In the genomic region with DNA sequence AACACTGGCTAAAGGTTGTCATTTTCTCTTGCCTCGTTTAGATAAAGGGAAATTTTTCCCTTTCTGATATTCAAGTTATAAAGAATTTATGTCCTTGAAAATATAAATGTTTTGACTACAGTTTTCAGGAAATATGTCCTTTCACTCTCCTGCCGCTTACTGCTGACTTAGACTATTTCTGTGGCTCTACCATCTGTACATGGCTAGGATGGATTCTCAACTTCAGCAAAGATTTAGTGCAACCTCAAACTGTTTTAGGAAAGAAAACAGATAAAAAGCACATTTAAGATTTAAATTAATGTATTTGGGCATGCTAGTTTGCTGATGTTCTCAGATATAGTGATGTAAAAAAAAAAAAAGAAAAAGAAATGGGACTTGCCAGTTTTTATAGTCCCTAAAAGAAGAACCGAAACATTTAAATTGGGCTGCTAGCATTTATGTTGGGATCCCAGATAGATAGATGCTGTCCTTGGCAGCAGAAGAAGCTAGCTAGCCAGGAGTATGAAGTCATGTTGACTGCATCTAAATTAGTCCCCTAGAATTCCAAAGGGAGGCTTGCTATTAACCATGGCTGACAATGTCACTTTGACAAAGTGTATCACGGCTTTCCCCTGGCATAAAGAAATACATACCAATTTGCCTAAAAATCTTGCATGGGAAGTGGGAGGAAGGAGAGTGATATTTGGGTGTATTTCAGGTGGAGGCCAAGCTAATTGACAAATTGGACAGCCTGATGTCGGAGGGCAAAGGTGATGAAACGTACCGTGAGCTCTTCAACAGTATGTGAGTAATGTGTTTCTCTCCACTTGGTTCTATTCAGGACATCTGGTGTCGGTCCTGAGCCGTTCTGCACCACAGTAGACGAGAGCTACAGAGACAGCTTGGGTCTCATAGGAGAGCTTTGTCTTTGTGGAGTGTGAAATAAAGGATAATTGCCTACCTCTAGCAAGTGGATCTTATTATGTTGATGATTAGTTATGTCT, we compare ENCODE assay signal across 13 mouse cellular contexts.
DNase-seq lines count a peak whose midpoint lies in the region; ATAC-seq and TF ChIP-seq lines count a peak whose summit lies in the region.
"Had no signal": no experiment of that assay in that cellular context is flagged by ENCODE, and none has a peak within 500 bp of the region (broad histone marks: within the 10 kb centered on the region; RNA-seq: fewer than 3 reads in every experiment).

No protein-coding gene starts in this region.

- H3K27me3 ChIP-seq in kidney, postnatal 0 days (ENCODE audit: insufficient read depth, low read length), result no peaks in the 10 kb centered on the region
- H3K27me3 ChIP-seq in forebrain, embryonic 16.5 days (replicated peaks; ENCODE audit: control insufficient read depth, insufficient read depth, low read length), result no peaks in the 10 kb centered on the region
- no peaks in the 10 kb centered on the region for H3K27me3 ChIP-seq in neural tube, embryonic 13.5 days
- H3K27me3 ChIP-seq in kidney, embryonic 14.5 days (ENCODE audit: control insufficient read depth, insufficient read depth, low read length), result no peaks in the 10 kb centered on the region
- H3K27me3 ChIP-seq: embryonic facial prominence, embryonic 12.5 days; lung, embryonic 15.5 days had no signal

- no peak overlapping the region for H3K9ac ChIP-seq in kidney, postnatal 0 days (ENCODE audit: low read depth, low read length)
- no peak overlapping the region for H3K9ac ChIP-seq in forebrain, embryonic 16.5 days (replicated peaks; ENCODE audit: low read depth, low read length)
- H3K9ac ChIP-seq in neural tube, embryonic 13.5 days, result no peak overlapping the region
- H3K9ac ChIP-seq in kidney, embryonic 14.5 days (ENCODE audit: low read depth, low read length), result no peak overlapping the region
- H3K9ac ChIP-seq: embryonic facial prominence, embryonic 12.5 days; lung, embryonic 15.5 days had no signal

- WGBS in kidney, postnatal 0 days, result 62% methylated on average over 10 of the region's 10 CpGs
- 30% methylated on average over 10 of the region's 10 CpGs for WGBS in forebrain, embryonic 16.5 days
- WGBS in neural tube, embryonic 13.5 days, result 33% methylated on average over 10 of the region's 10 CpGs
- WGBS in kidney, embryonic 14.5 days, result 65% methylated on average over 10 of the region's 10 CpGs

- H3K36me3 ChIP-seq in kidney, postnatal 0 days (ENCODE audit: insufficient read depth, low read length), result no peaks in the 10 kb centered on the region
- H3K36me3 ChIP-seq in forebrain, embryonic 16.5 days (ENCODE audit: control insufficient read depth, insufficient read depth), result no peaks in the 10 kb centered on the region
- H3K36me3 ChIP-seq in neural tube, embryonic 13.5 days, result no peaks in the 10 kb centered on the region
- no peaks in the 10 kb centered on the region for H3K36me3 ChIP-seq in kidney, embryonic 14.5 days (ENCODE audit: control insufficient read depth, insufficient read depth, low read length)
- H3K36me3 ChIP-seq: embryonic facial prominence, embryonic 12.5 days; lung, embryonic 15.5 days had no signal

- peak; percentile 25 for DNase-seq in kidney, postnatal 0 days (ENCODE audit: low spot score)
- no peak for DNase-seq in kidney, postnatal 10 days
- DNase-seq in cerebellum, adult 9-10 months, result peak; percentile 51
- no peak for DNase-seq in adrenal gland, adult 2 months
- DNase-seq: adrenal gland, postnatal 14 days; gastrocnemius, postnatal 25 days; kidney, adult 11 months; thymus, postnatal 14 days had no signal

- no peak overlapping the region for H3K4me2 ChIP-seq in kidney, postnatal 0 days (ENCODE audit: low read length)
- no peak overlapping the region for H3K4me2 ChIP-seq in forebrain, embryonic 16.5 days (ENCODE audit: low read length)
- no peak overlapping the region for H3K4me2 ChIP-seq in neural tube, embryonic 13.5 days
- no peak overlapping the region for H3K4me2 ChIP-seq in kidney, embryonic 14.5 days (replicated peaks; ENCODE audit: low read depth, low read length)
- H3K4me2 ChIP-seq: embryonic facial prominence, embryonic 12.5 days; lung, embryonic 15.5 days had no signal

- no peak for ATAC-seq in kidney, postnatal 0 days (replicated peaks; ENCODE audit: low FRiP score, low read depth)
- peak; percentile 57 for ATAC-seq in forebrain, embryonic 16.5 days
- no peak; the same call in 1 of the 2 replicates for ATAC-seq in neural tube, embryonic 13.5 days (ENCODE audit: low read depth)
- no peak for ATAC-seq in kidney, embryonic 14.5 days (ENCODE audit: low FRiP score, low TSS enrichment)

- no peaks in the 10 kb centered on the region for H3K9me3 ChIP-seq in kidney, postnatal 0 days (replicated peaks; ENCODE audit: low read length)
- H3K9me3 ChIP-seq in forebrain, embryonic 16.5 days (ENCODE audit: control insufficient read depth, low read length), result no peaks in the 10 kb centered on the region
- no peaks in the 10 kb centered on the region for H3K9me3 ChIP-seq in neural tube, embryonic 13.5 days
- H3K9me3 ChIP-seq in kidney, embryonic 14.5 days (ENCODE audit: control insufficient read depth, low read length), result no peaks in the 10 kb centered on the region
- H3K9me3 ChIP-seq: embryonic facial prominence, embryonic 12.5 days; lung, embryonic 15.5 days had no signal

- H3K27ac ChIP-seq in kidney, postnatal 0 days, result no peak overlapping the region
- H3K27ac ChIP-seq in forebrain, embryonic 16.5 days (ENCODE audit: low read length), result no peak overlapping the region
- H3K27ac ChIP-seq in neural tube, embryonic 13.5 days (replicated peaks), result peak overlapping the region; percentile 68
- H3K27ac ChIP-seq in kidney, embryonic 14.5 days (ENCODE audit: low read depth, low read length), result no peak overlapping the region
- H3K27ac ChIP-seq: embryonic facial prominence, embryonic 12.5 days; lung, embryonic 15.5 days had no signal

- TF ChIP-seq CTCF in kidney, postnatal 0 days (IDR thresholded peaks at IDR 0.05; ENCODE audit: low read depth), result no peak

- no peak overlapping the region for H3K4me3 ChIP-seq in kidney, postnatal 0 days (replicated peaks; ENCODE audit: low read depth, low read length)
- H3K4me3 ChIP-seq in forebrain, embryonic 16.5 days (replicated peaks; ENCODE audit: low read length), result no peak overlapping the region
- H3K4me3 ChIP-seq in neural tube, embryonic 13.5 days, result no peak overlapping the region
- no peak overlapping the region for H3K4me3 ChIP-seq in kidney, embryonic 14.5 days (ENCODE audit: low read length)
- H3K4me3 ChIP-seq: embryonic facial prominence, embryonic 12.5 days; lung, embryonic 15.5 days had no signal

- 0 out of 2 replicates have a peak, but pooled peaks cover 3% of the 10 kb centered on the region for H3K4me1 ChIP-seq in kidney, postnatal 0 days (replicated peaks; ENCODE audit: insufficient read depth, low read length)
- H3K4me1 ChIP-seq in forebrain, embryonic 16.5 days (replicated peaks; ENCODE audit: control insufficient read depth, insufficient read depth, low read length), result peaks cover 31% of the 10 kb centered on the region
- H3K4me1 ChIP-seq in neural tube, embryonic 13.5 days (replicated peaks), result peaks cover 55% of the 10 kb centered on the region
- H3K4me1 ChIP-seq in kidney, embryonic 14.5 days (ENCODE audit: control insufficient read depth, insufficient read depth, low read length), result no peaks in the 10 kb centered on the region
- H3K4me1 ChIP-seq: embryonic facial prominence, embryonic 12.5 days had no signal

Comparison
In these comparisons a context has a peak if more than half of its experiments do, and no peak if none do; other contexts are left out.
1. DNase-seq: peak in kidney, postnatal 0 days (single experiment) and cerebellum, adult 9-10 months (single experiment); none in kidney, postnatal 10 days (single experiment) and adrenal gland, adult 2 months (single experiment).